Mouse (Mus musculus) lung, postnatal 0 days (tissue): ENCODE measurements around the gene Wls.

Source experiments
- CTCF ChIP-seq: IDR thresholded peaks from 2 replicates; pipeline ENCODE4 v1.5.1; 2016; ENCODE audit warnings: antibody characterized with exemption, mild to moderate bottlenecking
- EP300 ChIP-seq: IDR thresholded peaks from 2 replicates; pipeline ENCODE4 v1.6.1; 2016; ENCODE audit warnings: antibody characterized with exemption, mild to moderate bottlenecking, control low read depth

- TF ChIP-seq CTCF (no peak), EP300 (no peak)
Observed at GRCm38 (mm10) chr3:159885781-159886400, 46.4 kb downstream of the Wls start.
